Mouse (Mus musculus): Measurements from ENCODE around the gene Olfr105-ps. TPM values are rescaled to one million over a fixed set of nuclear protein-coding genes. Genes with fewer than 3 reads are reported as not detected.

Olfr105-ps gene
- polyA plus RNA-seq (2015; fragmentation: Nextera tagmentation; extraction: Ambion mirVana), result not detected in 2 replicates

DNA sequence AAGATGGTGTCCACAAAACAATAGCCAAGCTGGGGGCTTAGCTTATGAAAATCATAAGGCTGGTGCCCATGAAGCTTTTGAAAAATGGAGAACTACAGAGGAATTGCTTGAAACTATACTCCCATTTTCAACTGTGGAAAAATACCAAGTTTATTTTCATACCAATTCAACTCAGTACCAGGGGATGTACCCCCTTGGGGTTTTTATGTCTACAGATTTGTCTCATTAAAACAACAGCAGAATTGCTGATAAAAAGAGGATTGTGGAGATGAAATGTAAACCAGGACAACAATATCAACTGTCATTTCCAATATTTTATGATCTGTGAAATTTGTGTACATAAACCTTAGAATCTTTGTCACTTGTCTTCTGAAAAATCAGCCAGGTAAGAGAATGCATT lies at the start of gene Olfr105-ps:
Gene Olfr105-ps (plus strand): TSS at position 301 of the 400 bp plus-strand sequence.
- no peak for ATAC-seq (ENCODE audit: low read depth)
- H3K27me3 ChIP-seq (ENCODE audit: control insufficient read depth, insufficient read depth, low read depth, low read length), result no peaks in the 10 kb centered on the region
- no peak within 1 kb of the TSS for H3K27ac ChIP-seq (ENCODE audit: low read length)
- no peak within 1 kb of the TSS for H3K4me3 ChIP-seq (ENCODE audit: low read depth, low read length)
- H3K4me1 ChIP-seq (ENCODE audit: control insufficient read depth, low read depth, low read length), result no peaks in the 10 kb centered on the region
- no peak within 1 kb of the TSS for H3K4me2 ChIP-seq (ENCODE audit: low read depth, low read length)
- no peaks in the 10 kb centered on the region for H3K36me3 ChIP-seq (ENCODE audit: control insufficient read depth, insufficient read depth)
- H3K9me3 ChIP-seq (replicated peaks; ENCODE audit: control insufficient read depth, low read length), result no peaks in the 10 kb centered on the region
- no peak within 1 kb of the TSS for H3K9ac ChIP-seq (ENCODE audit: low read depth, low read length)

DNA sequence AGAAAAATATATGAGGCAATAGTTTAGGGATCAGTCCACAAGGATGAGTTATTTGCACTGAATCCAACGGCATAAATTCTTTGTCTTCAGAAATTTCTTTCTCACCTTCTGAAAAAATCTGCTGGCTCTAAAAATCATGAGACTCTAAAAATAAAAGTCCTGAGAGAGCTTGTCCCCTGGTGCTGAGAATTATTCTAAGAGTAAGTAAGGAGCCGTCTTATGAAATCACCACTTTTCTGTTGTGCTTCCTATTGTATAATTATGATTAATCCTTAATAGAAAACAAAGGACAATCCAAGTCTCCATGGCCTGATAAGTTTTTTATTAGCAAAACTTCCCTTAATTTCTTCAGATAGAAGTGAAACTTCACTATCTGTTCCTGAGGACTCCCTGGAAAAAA lies 39.2 kb upstream of the Olfr105-ps start, which contains the start of gene Olfr103:
Gene Olfr103 (minus strand): TSS at position 101 of the 400 bp plus-strand sequence.
- Histone ChIP-seq H3K9ac (ENCODE audit: low read depth, low read length) (no peak within 1 kb of the TSS), H3K4me2 (ENCODE audit: low read depth, low read length) (no peak within 1 kb of the TSS), H3K9me3 (replicated peaks; ENCODE audit: control insufficient read depth, low read length) (no peaks in the 10 kb centered on the region), H3K27me3 (ENCODE audit: control insufficient read depth, insufficient read depth, low read depth, low read length) (no peaks in the 10 kb centered on the region), H3K36me3 (ENCODE audit: control insufficient read depth, insufficient read depth) (no peaks in the 10 kb centered on the region), H3K4me3 (ENCODE audit: low read depth, low read length) (no peak within 1 kb of the TSS), H3K4me1 (ENCODE audit: control insufficient read depth, low read depth, low read length) (no peaks in the 10 kb centered on the region), H3K27ac (ENCODE audit: low read length) (no peak within 1 kb of the TSS)
- 72% methylated on average over 2 of the region's 2 CpGs for WGBS (ENCODE audit: insufficient replicate concordance)
- no peak for ATAC-seq (ENCODE audit: low read depth)

DNA sequence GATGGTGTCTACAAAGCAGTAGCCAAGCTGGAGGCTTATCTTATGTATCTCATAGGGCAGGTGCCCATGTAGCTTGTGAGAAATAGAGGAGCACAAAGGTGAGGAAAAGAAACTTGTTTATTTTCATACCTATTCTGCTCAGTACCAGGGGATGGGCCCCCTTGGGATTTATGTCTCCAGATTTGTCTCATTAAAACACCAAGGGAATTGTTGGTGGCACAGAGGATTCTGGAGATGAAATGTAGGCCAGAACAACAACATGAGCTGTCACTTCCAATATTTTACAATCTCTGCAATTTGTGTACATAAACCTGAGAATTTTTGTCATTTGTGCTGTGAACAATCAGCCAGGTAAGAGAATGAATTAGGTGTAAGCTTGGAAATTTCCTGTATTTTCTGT lies 19.6 kb upstream of the Olfr105-ps start, which contains the start of gene Olfr104-ps:
Gene Olfr104-ps (plus strand): TSS at position 301 of the 400 bp plus-strand sequence.
- Histone ChIP-seq H3K9ac (ENCODE audit: low read depth, low read length) (no peak within 1 kb of the TSS), H3K4me3 (ENCODE audit: low read depth, low read length) (no peak within 1 kb of the TSS), H3K9me3 (replicated peaks; ENCODE audit: control insufficient read depth, low read length) (no peaks in the 10 kb centered on the region), H3K27me3 (ENCODE audit: control insufficient read depth, insufficient read depth, low read depth, low read length) (no peaks in the 10 kb centered on the region), H3K36me3 (ENCODE audit: control insufficient read depth, insufficient read depth) (no peaks in the 10 kb centered on the region), H3K4me2 (ENCODE audit: low read depth, low read length) (no peak within 1 kb of the TSS), H3K4me1 (ENCODE audit: control insufficient read depth, low read depth, low read length) (no peaks in the 10 kb centered on the region), H3K27ac (ENCODE audit: low read length) (no peak within 1 kb of the TSS)
- no peak for ATAC-seq (ENCODE audit: low read depth)

DNA sequence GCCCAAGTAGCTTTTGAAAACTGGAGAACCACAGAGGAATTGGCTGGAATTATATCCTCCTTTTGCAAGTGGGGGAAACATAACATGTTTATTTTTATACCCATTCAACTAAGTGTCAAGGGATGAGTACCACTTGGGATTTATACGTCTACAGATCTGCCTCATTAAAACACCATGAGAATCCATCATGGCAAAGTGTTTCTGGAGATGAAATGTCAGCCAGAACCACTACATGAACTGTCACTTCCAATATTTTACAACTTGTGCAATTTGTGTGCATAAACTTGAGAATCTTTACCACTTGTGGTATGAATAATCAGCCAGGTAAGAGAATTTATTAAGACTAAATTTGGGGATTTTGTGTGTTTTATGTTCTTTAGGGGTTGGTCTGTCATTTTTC lies 11.3 kb downstream of the Olfr105-ps start, which contains the start of gene Olfr106-ps:
Gene Olfr106-ps (plus strand): TSS at position 301 of the 400 bp plus-strand sequence.
- Histone ChIP-seq H3K4me3 (ENCODE audit: low read depth, low read length) (no peak within 1 kb of the TSS), H3K9ac (ENCODE audit: low read depth, low read length) (no peak within 1 kb of the TSS), H3K27ac (ENCODE audit: low read length) (no peak within 1 kb of the TSS), H3K4me1 (ENCODE audit: control insufficient read depth, low read depth, low read length) (no peaks in the 10 kb centered on the region), H3K36me3 (ENCODE audit: control insufficient read depth, insufficient read depth) (no peaks in the 10 kb centered on the region), H3K4me2 (ENCODE audit: low read depth, low read length) (no peak within 1 kb of the TSS), H3K27me3 (ENCODE audit: control insufficient read depth, insufficient read depth, low read depth, low read length) (no peaks in the 10 kb centered on the region), H3K9me3 (replicated peaks; ENCODE audit: control insufficient read depth, low read length) (no peaks in the 10 kb centered on the region)
- WGBS (ENCODE audit: insufficient replicate concordance), result 36% methylated on average over 1 of the region's 1 CpGs
- ATAC-seq (ENCODE audit: low read depth), result no peak

DNA sequence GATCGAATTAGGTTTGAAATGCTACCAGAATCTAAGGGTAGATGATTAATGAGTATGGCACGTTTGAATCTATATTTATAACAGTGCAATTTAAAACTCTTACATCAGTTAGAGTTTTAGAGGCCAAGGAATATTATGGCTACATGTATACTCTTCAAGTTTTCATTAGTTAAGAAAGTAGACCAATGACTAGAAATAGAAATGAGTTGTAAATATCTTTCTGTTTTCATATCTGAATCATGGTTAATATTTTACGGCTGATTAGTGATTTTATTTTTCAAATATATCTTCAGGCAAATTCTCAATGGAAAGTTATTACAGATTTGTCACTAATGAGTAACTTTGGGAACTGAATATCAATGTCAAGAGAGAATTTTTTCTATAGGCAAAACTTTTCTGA lies 20.1 kb downstream of the Olfr105-ps start, which contains the start of gene Olfr107:
Gene Olfr107 (plus strand): TSS at position 301 of the 400 bp plus-strand sequence.
- Histone ChIP-seq H3K4me3 (ENCODE audit: low read depth, low read length) (no peak within 1 kb of the TSS), H3K9ac (ENCODE audit: low read depth, low read length) (no peak within 1 kb of the TSS), H3K36me3 (ENCODE audit: control insufficient read depth, insufficient read depth) (no peaks in the 10 kb centered on the region), H3K27me3 (ENCODE audit: control insufficient read depth, insufficient read depth, low read depth, low read length) (no peaks in the 10 kb centered on the region), H3K27ac (ENCODE audit: low read length) (no peak within 1 kb of the TSS), H3K9me3 (replicated peaks; ENCODE audit: control insufficient read depth, low read length) (no peaks in the 10 kb centered on the region), H3K4me1 (ENCODE audit: control insufficient read depth, low read depth, low read length) (no peaks in the 10 kb centered on the region), H3K4me2 (ENCODE audit: low read depth, low read length) (no peak within 1 kb of the TSS)
- ATAC-seq (ENCODE audit: low read depth), result no peak
- WGBS (ENCODE audit: insufficient replicate concordance), result 52% methylated on average over 3 of the region's 3 CpGs

DNA sequence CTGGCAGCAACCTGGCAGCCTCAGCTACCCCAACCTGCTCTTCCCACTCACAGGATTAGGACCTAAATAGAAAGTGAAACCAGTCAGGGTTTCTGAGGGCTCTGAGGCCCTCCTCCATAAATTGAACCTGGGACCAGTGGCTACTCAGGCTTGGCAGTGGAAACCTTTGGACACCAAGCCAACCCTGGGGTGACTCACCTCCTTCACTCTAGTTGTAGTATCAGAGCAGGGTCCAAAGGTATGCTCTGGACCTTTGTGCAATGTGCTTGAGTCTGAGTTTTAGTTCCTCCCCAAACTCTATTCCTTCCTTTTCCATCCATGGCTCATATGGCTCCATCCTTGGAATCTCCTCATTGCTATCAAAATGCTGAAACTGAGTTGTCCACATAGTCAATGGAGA lies 34.5 kb downstream of the Olfr105-ps start:
- no peaks in the 10 kb centered on the region for H3K27me3 ChIP-seq (ENCODE audit: control insufficient read depth, insufficient read depth, low read depth, low read length)
- H3K36me3 ChIP-seq (ENCODE audit: control insufficient read depth, insufficient read depth), result no peaks in the 10 kb centered on the region
- no peak for ATAC-seq (ENCODE audit: low read depth)
- no peak overlapping the region for H3K9ac ChIP-seq (ENCODE audit: low read depth, low read length)
- H3K27ac ChIP-seq (ENCODE audit: low read length), result no peak overlapping the region
- H3K4me1 ChIP-seq (ENCODE audit: control insufficient read depth, low read depth, low read length), result no peaks in the 10 kb centered on the region
- H3K4me2 ChIP-seq (ENCODE audit: low read depth, low read length), result no peak overlapping the region
- no peak overlapping the region for H3K4me3 ChIP-seq (ENCODE audit: low read depth, low read length)
- no peaks in the 10 kb centered on the region for H3K9me3 ChIP-seq (replicated peaks; ENCODE audit: control insufficient read depth, low read length)

Other genes with a start within 250 kb of the Olfr105-ps start
- gene Olfr93, start 217.5 kb upstream of the Olfr105-ps start, polyA plus RNA-seq (2015; fragmentation: Nextera tagmentation; extraction: Ambion mirVana), result not detected in 2 replicates
- not detected in 2 replicates for gene Ubd, start 185.1 kb upstream of the Olfr105-ps start, polyA plus RNA-seq (2015; fragmentation: Nextera tagmentation; extraction: Ambion mirVana)
- not detected in 2 replicates for gene Olfr94, start 178.0 kb upstream of the Olfr105-ps start, polyA plus RNA-seq (2015; fragmentation: Nextera tagmentation; extraction: Ambion mirVana)
- gene Olfr95, start 165.9 kb upstream of the Olfr105-ps start, polyA plus RNA-seq (2015; fragmentation: Nextera tagmentation; extraction: Ambion mirVana), result not detected in 2 replicates
- not detected in 2 replicates for gene Olfr96, start 158.9 kb upstream of the Olfr105-ps start, polyA plus RNA-seq (2015; fragmentation: Nextera tagmentation; extraction: Ambion mirVana)
- gene Olfr97, start 141.7 kb upstream of the Olfr105-ps start, polyA plus RNA-seq (2015; fragmentation: Nextera tagmentation; extraction: Ambion mirVana), result not detected in 2 replicates
- not detected in 2 replicates for gene Olfr98, start 115.3 kb upstream of the Olfr105-ps start, polyA plus RNA-seq (2015; fragmentation: Nextera tagmentation; extraction: Ambion mirVana)
- 2.2 and 2.6 TPM in 2 replicates for gene H2-M3, start 108.8 kb upstream of the Olfr105-ps start, polyA plus RNA-seq (2015; fragmentation: Nextera tagmentation; extraction: Ambion mirVana)
- gene Olfr99, start 95.6 kb upstream of the Olfr105-ps start, polyA plus RNA-seq (2015; fragmentation: Nextera tagmentation; extraction: Ambion mirVana), result not detected in 2 replicates
- not detected in 2 replicates for gene Olfr101, start 74.7 kb upstream of the Olfr105-ps start, polyA plus RNA-seq (2015; fragmentation: Nextera tagmentation; extraction: Ambion mirVana)
- not detected in 2 replicates for gene Olfr102, start 62.0 kb upstream of the Olfr105-ps start, polyA plus RNA-seq (2015; fragmentation: Nextera tagmentation; extraction: Ambion mirVana)
- not detected in 2 replicates for gene Olfr103, start 39.3 kb upstream of the Olfr105-ps start, polyA plus RNA-seq (2015; fragmentation: Nextera tagmentation; extraction: Ambion mirVana)
- gene Olfr104-ps, start 19.5 kb upstream of the Olfr105-ps start, polyA plus RNA-seq (2015; fragmentation: Nextera tagmentation; extraction: Ambion mirVana), result not detected in 2 replicates
- gene Olfr106-ps, start 11.4 kb downstream of the Olfr105-ps start, polyA plus RNA-seq (2015; fragmentation: Nextera tagmentation; extraction: Ambion mirVana), result not detected in 2 replicates
- gene Olfr107, start 20.2 kb downstream of the Olfr105-ps start, polyA plus RNA-seq (2015; fragmentation: Nextera tagmentation; extraction: Ambion mirVana), result not detected in 2 replicates
- not detected in 2 replicates for gene Olfr108, start 66.4 kb downstream of the Olfr105-ps start, polyA plus RNA-seq (2015; fragmentation: Nextera tagmentation; extraction: Ambion mirVana)
- not detected in 2 replicates for gene Olfr109, start 79.9 kb downstream of the Olfr105-ps start, polyA plus RNA-seq (2015; fragmentation: Nextera tagmentation; extraction: Ambion mirVana)
- not detected in 2 replicates for gene H2-M2, start 104.5 kb downstream of the Olfr105-ps start, polyA plus RNA-seq (2015; fragmentation: Nextera tagmentation; extraction: Ambion mirVana)
- not detected in 2 replicates for gene Olfr110, start 113.4 kb downstream of the Olfr105-ps start, polyA plus RNA-seq (2015; fragmentation: Nextera tagmentation; extraction: Ambion mirVana)
- gene Olfr111, start 129.0 kb downstream of the Olfr105-ps start, polyA plus RNA-seq (2015; fragmentation: Nextera tagmentation; extraction: Ambion mirVana), result not detected in 2 replicates
- gene Olfr112, start 190.4 kb downstream of the Olfr105-ps start, polyA plus RNA-seq (2015; fragmentation: Nextera tagmentation; extraction: Ambion mirVana), result not detected in 2 replicates
- gene Olfr113, start 198.6 kb downstream of the Olfr105-ps start, polyA plus RNA-seq (2015; fragmentation: Nextera tagmentation; extraction: Ambion mirVana), result not detected in 2 replicates
- not detected in 2 replicates for gene Olfr114, start 213.7 kb downstream of the Olfr105-ps start, polyA plus RNA-seq (2015; fragmentation: Nextera tagmentation; extraction: Ambion mirVana)
- gene Olfr115, start 248.1 kb downstream of the Olfr105-ps start, polyA plus RNA-seq (2015; fragmentation: Nextera tagmentation; extraction: Ambion mirVana), result not detected in 2 replicates
- gene Olfr116, start 248.2 kb downstream of the Olfr105-ps start, polyA plus RNA-seq (2015; fragmentation: Nextera tagmentation; extraction: Ambion mirVana), result not detected in 2 replicates

All from liver, embryonic 16.5 days (tissue).